Mouse (Mus musculus): ENCODE measurements at regions not wholly inside any gene's neighbourhood (a gene's known extent, or its start where the extent isn't known, plus 50 kb on each side); places are given as distances from the start of the nearest gene placed in this dataset.

DNA sequence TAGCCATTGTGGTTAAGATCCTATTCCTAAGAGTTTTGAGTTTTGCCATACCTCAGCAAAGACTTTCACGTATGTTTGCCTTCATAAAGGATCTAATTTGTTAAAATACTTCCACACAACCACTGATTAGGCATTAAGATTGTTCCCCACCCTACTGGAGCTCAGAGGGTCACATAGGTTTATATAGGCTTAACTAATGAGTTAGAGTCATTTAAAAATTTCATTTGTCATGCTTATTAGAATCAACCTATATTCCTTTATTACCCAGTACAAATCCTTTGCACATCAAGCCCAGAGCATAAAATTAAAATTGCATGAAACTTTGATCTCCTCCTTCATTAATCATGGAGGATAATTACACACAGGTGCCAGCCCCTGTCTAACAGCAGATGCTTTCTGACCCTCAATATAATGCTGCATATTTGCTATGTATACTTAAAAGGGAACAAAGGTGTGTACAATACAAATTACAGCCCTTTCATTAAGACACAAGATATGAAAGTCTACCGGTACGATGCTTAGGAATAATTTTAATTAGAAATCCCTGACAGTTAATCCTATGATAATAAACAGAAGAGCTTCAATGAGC lies 254.8 kb upstream of the Arhgap42 start:
- Histone ChIP-seq H3K79me2 (ENCODE audit: control insufficient read depth, insufficient read depth, low read length, poor library complexity) (no peaks in the 10 kb centered on the region), H3K9ac (ENCODE audit: control insufficient read depth, low read depth, low read length, poor library complexity, severe bottlenecking) (no peak overlapping the region), H3K27ac (ENCODE audit: control insufficient read depth, low read depth, low read length) (no peak overlapping the region), H3K4me3 (ENCODE audit: control insufficient read depth in 1 of 2, insufficient read depth in 1 of 2, low read depth in 2 of 2, low read length in 2 of 2) (no peak overlapping the region), H3K36me3 (ENCODE audit: control insufficient read depth in 1 of 2, insufficient read depth in 2 of 2, low read length in 2 of 2) (no peaks in the 10 kb centered on the region), H3K4me1 (ENCODE audit: control insufficient read depth in 1 of 2, insufficient read depth in 2 of 2, low read length in 2 of 2) (no peaks in the 10 kb centered on the region), H3K27me3 (ENCODE audit: control insufficient read depth in 1 of 2, insufficient read depth in 2 of 2, low read length in 2 of 2) (no peaks in the 10 kb centered on the region), H3K9me3 (replicated peaks; ENCODE audit: insufficient read depth, low read length) (no peaks in the 10 kb centered on the region)
- DNase-seq (ENCODE audit: low read depth, low spot score): no peak
- TF ChIP-seq ZC3H11A (IDR thresholded peaks at IDR 0.05; ENCODE audit: low read depth, low read length) (no peak), HCFC1 (IDR thresholded peaks at IDR 0.05; ENCODE audit: low read depth, low read length) (no peak), USF1 (IDR thresholded peaks at IDR 0.05; ENCODE audit: low read depth, low read length) (no peak), JUND (IDR thresholded peaks at IDR 0.05; ENCODE audit: low read depth, low read length) (no peak), MYC (IDR thresholded peaks at IDR 0.05; ENCODE audit: low read depth, low read length) (no peak), GATA1 (IDR thresholded peaks at IDR 0.05; ENCODE audit: low read depth, low read length) (no peak), BHLHE40 (IDR thresholded peaks at IDR 0.05; ENCODE audit: borderline replicate concordance, low read depth, low read length) (no peak), UBTF (IDR thresholded peaks at IDR 0.05; ENCODE audit: borderline replicate concordance, insufficient read depth, low read depth, low read length) (no peak), MEF2A (IDR thresholded peaks at IDR 0.05; ENCODE audit: extremely low read depth, insufficient replicate concordance, low read depth, low read length, poor library complexity, severe bottlenecking) (no peak), TBP (IDR thresholded peaks at IDR 0.05; ENCODE audit: low read depth, low read length) (no peak), NRF1 (IDR thresholded peaks at IDR 0.05; ENCODE audit: insufficient read depth, low read depth, low read length, poor library complexity, severe bottlenecking) (no peak), RCOR1 (IDR thresholded peaks at IDR 0.05; ENCODE audit: low read depth, low read length) (no peak), CTCF (IDR thresholded peaks at IDR 0.05 in 2 of 3, conservative IDR thresholded peaks at IDR 0.05 in 1 of 3; ENCODE audit: control insufficient read depth in 1 of 3, insufficient read depth in 1 of 3, low read depth in 2 of 3, low read length in 3 of 3, poor library complexity in 1 of 3, severe bottlenecking in 1 of 3) (no peak), CHD1 (IDR thresholded peaks at IDR 0.05; ENCODE audit: low read depth, low read length) (no peak), GABPA (IDR thresholded peaks at IDR 0.05; ENCODE audit: low read depth, low read length) (no peak), NELFE (IDR thresholded peaks at IDR 0.05; ENCODE audit: low read depth, low read length) (no peak), MXI1 (IDR thresholded peaks at IDR 0.05; ENCODE audit: low read depth, low read length) (no peak), KAT2A (conservative IDR thresholded peaks at IDR 0.05; ENCODE audit: low read depth, low read length) (no peak), ELF1 (IDR thresholded peaks at IDR 0.05; ENCODE audit: low read depth, low read length) (no peak), ETS1 (IDR thresholded peaks at IDR 0.05; ENCODE audit: low read depth, low read length) (no peak)

DNA sequence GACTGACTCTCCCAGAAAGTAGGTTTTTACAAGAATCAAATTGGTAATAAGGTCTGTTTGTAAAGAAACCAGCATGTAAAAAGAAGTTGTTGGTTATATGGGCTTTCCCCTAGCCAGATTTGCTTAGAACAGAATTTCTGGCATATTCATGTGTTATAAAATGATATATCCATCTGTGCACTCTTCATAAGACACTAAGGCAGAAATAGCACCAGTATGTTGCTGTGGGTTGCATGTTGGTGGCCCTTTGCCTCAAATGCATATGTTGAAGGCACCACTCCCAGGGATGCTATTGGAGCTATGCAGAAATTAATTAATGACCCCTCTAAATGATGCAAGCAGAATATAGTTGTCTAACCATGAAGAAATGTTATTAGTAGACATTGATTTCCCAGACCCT lies 238.2 kb upstream of the Arhgap42 start:
- Histone ChIP-seq H3K27ac (ENCODE audit: control insufficient read depth, low read depth, low read length) (no peak overlapping the region), H3K9ac (ENCODE audit: control insufficient read depth, low read depth, low read length, poor library complexity, severe bottlenecking) (no peak overlapping the region), H3K4me3 (ENCODE audit: control insufficient read depth in 1 of 2, insufficient read depth in 1 of 2, low read depth in 2 of 2, low read length in 2 of 2) (no peak overlapping the region), H3K9me3 (replicated peaks; ENCODE audit: insufficient read depth, low read length) (no peaks in the 10 kb centered on the region), H3K4me1 (ENCODE audit: control insufficient read depth in 1 of 2, insufficient read depth in 2 of 2, low read length in 2 of 2) (no peaks in the 10 kb centered on the region), H3K27me3 (ENCODE audit: control insufficient read depth in 1 of 2, insufficient read depth in 2 of 2, low read length in 2 of 2) (no peaks in the 10 kb centered on the region), H3K36me3 (ENCODE audit: control insufficient read depth in 1 of 2, insufficient read depth in 2 of 2, low read length in 2 of 2) (no peaks in the 10 kb centered on the region), H3K79me2 (ENCODE audit: control insufficient read depth, insufficient read depth, low read length, poor library complexity) (no peaks in the 10 kb centered on the region)
- DNase-seq (ENCODE audit: low read depth, low spot score): no peak
- no peak for TF ChIP-seq ZMIZ1 (IDR thresholded peaks at IDR 0.05; ENCODE audit: low read depth, low read length)
- TF ChIP-seq POLR2AphosphoS2 (IDR thresholded peaks at IDR 0.05; ENCODE audit: low read length): no peak
- TF ChIP-seq EP300 (IDR thresholded peaks at IDR 0.05; ENCODE audit: low read depth in 1 of 2, low read length in 2 of 2): no peak
